Mouse (Mus musculus): ENCODE results near the gene Ube2l6.

DNA sequence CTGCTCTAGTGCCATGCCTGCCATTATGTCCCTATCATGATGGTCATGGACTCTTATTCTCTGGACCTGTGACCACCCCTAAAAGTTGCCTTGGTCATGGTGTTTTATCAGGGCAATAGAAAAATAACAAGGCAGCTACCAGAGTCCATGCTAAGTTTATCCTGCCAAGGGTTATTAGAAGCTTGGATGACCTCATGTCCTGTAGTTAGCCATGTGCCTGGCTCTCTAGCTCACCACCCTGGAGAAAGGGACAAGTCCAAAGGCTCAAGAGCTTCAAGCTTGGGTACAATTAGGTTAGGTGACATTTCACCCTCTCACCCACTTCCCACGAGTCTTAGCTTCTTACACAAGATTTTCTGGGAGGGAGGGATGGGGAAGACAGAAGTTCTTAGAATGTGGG, 35.8 kb upstream of the Ube2l6 start:
- no peak for TF ChIP-seq CTCF (IDR thresholded peaks at IDR 0.05; ENCODE audit: control insufficient read depth, insufficient read depth, low read length)
- TF ChIP-seq POLR2A (IDR thresholded peaks at IDR 0.05; ENCODE audit: borderline replicate concordance, control insufficient read depth, low read depth, low read length), result no peak
